Mouse (Mus musculus): ENCODE results near the gene Ccdc69. TPM values are rescaled to one million over a fixed set of nuclear protein-coding genes. Genes with fewer than 3 reads are reported as not detected.

Ccdc69 gene
- polyA plus RNA-seq, 1 experiment from 2014 or later = 0.20 TPM

GRCm38 (mm10) chr11:55016758-55017157 is 61.2 kb downstream of the Ccdc69 start:
- WGBS = 50% methylated on average over 1 of the region's 1 CpGs
- H3K9ac ChIP-seq (ENCODE audit: low read length) = no peak overlapping the region
- DNase-seq (ENCODE audit: low spot score) = no peak

GRCm38 (mm10) chr11:55015831-55016241 is 62.1 kb downstream of the Ccdc69 start:
- H3K36me3 ChIP-seq (ENCODE audit: control insufficient read depth, insufficient read depth, low read length) = peaks cover under 1% of the 10 kb centered on the region
- H3K27me3 ChIP-seq (replicated peaks; ENCODE audit: control insufficient read depth, insufficient read depth, low read length) = no peaks in the 10 kb centered on the region
- peak; percentile 69 for DNase-seq (ENCODE audit: low spot score)
- WGBS = 58% methylated on average over 9 of the region's 9 CpGs
- peak; percentile 69 for ATAC-seq
- H3K9me3 ChIP-seq (replicated peaks; ENCODE audit: control insufficient read depth, low read length) = no peaks in the 10 kb centered on the region
- no peak overlapping the region for H3K4me3 ChIP-seq (ENCODE audit: low read depth, low read length)
- H3K4me2 ChIP-seq (ENCODE audit: low read length) = no peak overlapping the region
- 0 out of 2 replicates have a peak overlapping the region, but pooled peaks have one; percentile 49 for H3K27ac ChIP-seq (ENCODE audit: low read depth, low read length)
- no peak overlapping the region for H3K9ac ChIP-seq (ENCODE audit: low read length)
- peaks cover 15% of the 10 kb centered on the region for H3K4me1 ChIP-seq (ENCODE audit: control insufficient read depth, insufficient read depth, low read length)

More at GRCm38 (mm10) chr11:55016758-55017157, 61.2 kb downstream of the Ccdc69 start:
- no peak for ATAC-seq
- no peak overlapping the region for H3K27ac ChIP-seq (ENCODE audit: low read depth, low read length)
- no peaks in the 10 kb centered on the region for H3K27me3 ChIP-seq (replicated peaks; ENCODE audit: control insufficient read depth, insufficient read depth, low read length)
- H3K4me1 ChIP-seq (ENCODE audit: control insufficient read depth, insufficient read depth, low read length) = peaks cover 17% of the 10 kb centered on the region
- H3K4me3 ChIP-seq (ENCODE audit: low read depth, low read length) = no peak overlapping the region
- no peak overlapping the region for H3K4me2 ChIP-seq (ENCODE audit: low read length)
- no peaks in the 10 kb centered on the region for H3K36me3 ChIP-seq (ENCODE audit: control insufficient read depth, insufficient read depth, low read length)
- no peaks in the 10 kb centered on the region for H3K9me3 ChIP-seq (replicated peaks; ENCODE audit: control insufficient read depth, low read length)

GRCm38 (mm10) chr11:55015264-55015663 is 62.7 kb downstream of the Ccdc69 start:
- DNase-seq (ENCODE audit: low spot score) = peak; percentile 49
- H3K9me3 ChIP-seq (replicated peaks; ENCODE audit: control insufficient read depth, low read length) = no peaks in the 10 kb centered on the region
- no peaks in the 10 kb centered on the region for H3K27me3 ChIP-seq (replicated peaks; ENCODE audit: control insufficient read depth, insufficient read depth, low read length)
- no peak overlapping the region for H3K4me2 ChIP-seq (ENCODE audit: low read length)
- H3K9ac ChIP-seq (ENCODE audit: low read length) = no peak overlapping the region
- H3K36me3 ChIP-seq (ENCODE audit: control insufficient read depth, insufficient read depth, low read length) = peaks cover 6% of the 10 kb centered on the region
- WGBS = 49% methylated on average over 3 of the region's 3 CpGs
- ATAC-seq = peak; percentile 46; the same call in 1 of the 2 replicates
- H3K4me3 ChIP-seq (ENCODE audit: low read depth, low read length) = no peak overlapping the region
- H3K27ac ChIP-seq (ENCODE audit: low read depth, low read length) = no peak overlapping the region
- peaks cover 15% of the 10 kb centered on the region for H3K4me1 ChIP-seq (ENCODE audit: control insufficient read depth, insufficient read depth, low read length)

- no peak overlapping the region for H3K27ac ChIP-seq (ENCODE audit: low read depth, low read length)
- no peak for DNase-seq (ENCODE audit: low spot score)
- no peaks in the 10 kb centered on the region for H3K27me3 ChIP-seq (replicated peaks; ENCODE audit: control insufficient read depth, insufficient read depth, low read length)
- H3K36me3 ChIP-seq (ENCODE audit: control insufficient read depth, insufficient read depth, low read length) = peaks cover 9% of the 10 kb centered on the region
- WGBS = 78% methylated on average over 6 of the region's 6 CpGs
- H3K4me1 ChIP-seq (ENCODE audit: control insufficient read depth, insufficient read depth, low read length) = peaks cover 15% of the 10 kb centered on the region
- no peak for ATAC-seq
- H3K4me2 ChIP-seq (ENCODE audit: low read length) = no peak overlapping the region
- H3K9ac ChIP-seq (ENCODE audit: low read length) = no peak overlapping the region
- H3K9me3 ChIP-seq (replicated peaks; ENCODE audit: control insufficient read depth, low read length) = no peaks in the 10 kb centered on the region
- no peak overlapping the region for H3K4me3 ChIP-seq (ENCODE audit: low read depth, low read length)
Measured at GRCm38 (mm10) chr11:55013802-55014201, 64.1 kb downstream of the Ccdc69 start.

- Histone ChIP-seq H3K4me1 (ENCODE audit: control insufficient read depth, insufficient read depth, low read length) (peaks cover 15% of the 10 kb centered on the region), H3K9ac (ENCODE audit: low read length) (no peak overlapping the region), H3K27ac (ENCODE audit: low read depth, low read length) (no peak overlapping the region), H3K9me3 (replicated peaks; ENCODE audit: control insufficient read depth, low read length) (no peaks in the 10 kb centered on the region), H3K27me3 (replicated peaks; ENCODE audit: control insufficient read depth, insufficient read depth, low read length) (no peaks in the 10 kb centered on the region), H3K4me2 (ENCODE audit: low read length) (no peak overlapping the region), H3K36me3 (ENCODE audit: control insufficient read depth, insufficient read depth, low read length) (peaks cover 15% of the 10 kb centered on the region), H3K4me3 (ENCODE audit: low read depth, low read length) (no peak overlapping the region)
- WGBS = 76% methylated on average over 5 of the region's 5 CpGs
- DNase-seq (ENCODE audit: low spot score) = no peak
- no peak for ATAC-seq
Measured at GRCm38 (mm10) chr11:55012551-55013521, 65.1 kb downstream of the Ccdc69 start.

GRCm38 (mm10) chr11:55011440-55011839 is 66.5 kb downstream of the Ccdc69 start:
- no peak overlapping the region for H3K4me3 ChIP-seq (ENCODE audit: low read depth, low read length)

GRCm38 (mm10) chr11:55008230-55008629 is 69.7 kb downstream of the Ccdc69 start:
- DNase-seq (ENCODE audit: low spot score) = no peak
- H3K27ac ChIP-seq (ENCODE audit: low read depth, low read length) = no peak overlapping the region
- H3K36me3 ChIP-seq (ENCODE audit: control insufficient read depth, insufficient read depth, low read length) = peaks cover 22% of the 10 kb centered on the region
- no peak for ATAC-seq
- H3K9ac ChIP-seq (ENCODE audit: low read length) = no peak overlapping the region
- no peaks in the 10 kb centered on the region for H3K4me1 ChIP-seq (ENCODE audit: control insufficient read depth, insufficient read depth, low read length)
- H3K27me3 ChIP-seq (replicated peaks; ENCODE audit: control insufficient read depth, insufficient read depth, low read length) = no peaks in the 10 kb centered on the region
- H3K4me2 ChIP-seq (ENCODE audit: low read length) = no peak overlapping the region
- H3K9me3 ChIP-seq (replicated peaks; ENCODE audit: control insufficient read depth, low read length) = no peaks in the 10 kb centered on the region
- WGBS = 87% methylated on average over 6 of the region's 6 CpGs
- H3K4me3 ChIP-seq (ENCODE audit: low read depth, low read length) = no peak overlapping the region

More at GRCm38 (mm10) chr11:55011440-55011839, 66.5 kb downstream of the Ccdc69 start:
- Histone ChIP-seq H3K4me2 (ENCODE audit: low read length) (no peak overlapping the region), H3K4me1 (ENCODE audit: control insufficient read depth, insufficient read depth, low read length) (peaks cover 15% of the 10 kb centered on the region), H3K36me3 (ENCODE audit: control insufficient read depth, insufficient read depth, low read length) (peaks cover 20% of the 10 kb centered on the region), H3K27ac (ENCODE audit: low read depth, low read length) (no peak overlapping the region), H3K27me3 (replicated peaks; ENCODE audit: control insufficient read depth, insufficient read depth, low read length) (no peaks in the 10 kb centered on the region), H3K9me3 (replicated peaks; ENCODE audit: control insufficient read depth, low read length) (no peaks in the 10 kb centered on the region), H3K9ac (ENCODE audit: low read length) (no peak overlapping the region)
- ATAC-seq = no peak
- 90% methylated on average over 3 of the region's 3 CpGs for WGBS
- no peak for DNase-seq (ENCODE audit: low spot score)

- WGBS = 78% methylated on average over 5 of the region's 5 CpGs
- no peaks in the 10 kb centered on the region for H3K4me1 ChIP-seq (ENCODE audit: control insufficient read depth, insufficient read depth, low read length)
- no peak overlapping the region for H3K4me2 ChIP-seq (ENCODE audit: low read length)
- DNase-seq (ENCODE audit: low spot score) (no peak), ATAC-seq (no peak)
- peaks cover 24% of the 10 kb centered on the region for H3K36me3 ChIP-seq (ENCODE audit: control insufficient read depth, insufficient read depth, low read length)
- no peaks in the 10 kb centered on the region for H3K9me3 ChIP-seq (replicated peaks; ENCODE audit: control insufficient read depth, low read length)
- no peak overlapping the region for H3K9ac ChIP-seq (ENCODE audit: low read length)
- no peak overlapping the region for H3K27ac ChIP-seq (ENCODE audit: low read depth, low read length)
- no peak overlapping the region for H3K4me3 ChIP-seq (ENCODE audit: low read depth, low read length)
- no peaks in the 10 kb centered on the region for H3K27me3 ChIP-seq (replicated peaks; ENCODE audit: control insufficient read depth, insufficient read depth, low read length)
Measured at GRCm38 (mm10) chr11:55005684-55006083, 72.2 kb downstream of the Ccdc69 start.

- Histone ChIP-seq H3K4me2 (ENCODE audit: low read length) (no peak overlapping the region), H3K36me3 (ENCODE audit: control insufficient read depth, insufficient read depth, low read length) (peaks cover 18% of the 10 kb centered on the region), H3K9me3 (replicated peaks; ENCODE audit: control insufficient read depth, low read length) (no peaks in the 10 kb centered on the region), H3K27ac (ENCODE audit: low read depth, low read length) (no peak overlapping the region), H3K9ac (ENCODE audit: low read length) (no peak overlapping the region), H3K4me1 (ENCODE audit: control insufficient read depth, insufficient read depth, low read length) (no peaks in the 10 kb centered on the region), H3K27me3 (replicated peaks; ENCODE audit: control insufficient read depth, insufficient read depth, low read length) (no peaks in the 10 kb centered on the region), H3K4me3 (ENCODE audit: low read depth, low read length) (no peak overlapping the region)
- no peak for DNase-seq (ENCODE audit: low spot score)
- WGBS = 88% methylated on average over 7 of the region's 7 CpGs
- ATAC-seq = no peak
Measured at GRCm38 (mm10) chr11:55004970-55005502, 72.9 kb downstream of the Ccdc69 start.
